Mouse (Mus musculus) liver, embryonic 16.5 days (tissue): ENCODE measurements around the gene Best3. TPM values are rescaled to one million over a fixed set of nuclear protein-coding genes. Genes with fewer than 3 reads are reported as not detected.

ENCODE experiments used
- ATAC-seq: fragments of 200-750 bp; cut with Nextera tagmentation; 2 replicates; pipeline ENCODE4 v1.8.0; 2017; ENCODE audit warnings: low read depth, mild to moderate bottlenecking, moderate number of reproducible peaks, moderate library complexity
- H3K27ac ChIP-seq: fragments of 300-500 bp; sonication (generic); 2 replicates; pipeline ENCODE4 v1.5.1; 2014; ENCODE audit warnings: mild to moderate bottlenecking, low read length
- H3K27me3 ChIP-seq: fragments of 300-500 bp; sonication (generic); 2 replicates; pipeline ENCODE4 v1.6.1; 2014; ENCODE audit warnings: low read depth, low read length, mixed read lengths; ENCODE audit not compliant: control insufficient read depth, insufficient read depth
- H3K36me3 ChIP-seq: fragments of 300-500 bp; sonication (generic); 2 replicates; pipeline ENCODE4 v1.6.1; 2014; ENCODE audit warnings: mild to moderate bottlenecking; ENCODE audit not compliant: control insufficient read depth, insufficient read depth
- H3K4me1 ChIP-seq: fragments of 300-500 bp; sonication (generic); 2 replicates; pipeline ENCODE4 v1.6.1; 2014; ENCODE audit warnings: low read depth, low read length, mixed read lengths; ENCODE audit not compliant: control insufficient read depth
- H3K4me2 ChIP-seq: fragments of 300-500 bp; sonication (generic); 2 replicates; pipeline ENCODE4 v1.6.1; 2014; ENCODE audit warnings: low read depth, low read length, mixed read lengths
- H3K4me3 ChIP-seq: fragments of 300-500 bp; sonication (generic); 2 replicates; pipeline ENCODE4 v1.5.1; 2014; ENCODE audit warnings: low read depth, mild to moderate bottlenecking, low read length
- H3K9ac ChIP-seq: fragments of 300-500 bp; sonication (generic); 2 replicates; pipeline ENCODE4 v1.6.1; 2014; ENCODE audit warnings: low read depth, low read length
- H3K9me3 ChIP-seq: fragments of 300-500 bp; sonication (generic); replicated peaks from 2 replicates; pipeline ENCODE4 v1.6.1; 2016; ENCODE audit warnings: low read length; ENCODE audit not compliant: control insufficient read depth
- WGBS: fragments of 180-500 bp; shearing (Covaris S2); extraction: QIAGEN DNeasy Blood & Tissue Kit; methylation state at CpG from one replicate; pipeline ENCODE4 v1.1.7; 2014; ENCODE audit not compliant: insufficient replicate concordance; 5-methylcytosine and 5-hydroxymethylcytosine counted together
- polyA plus RNA-seq: library from polyadenylated mRNA; unstranded; fragments of >200 nt; fragmentation: Nextera tagmentation; extraction: Ambion mirVana; gene quantifications from 2 replicates; pipeline ENCODE4 v1.2.1, GENCODE M21; 2015

Best3 gene
- 0.04 and 0.07 TPM in 2 replicates for polyA plus RNA-seq

GRCm38 (mm10) chr10:116986264-116987082 is at the start of gene Best3:
Gene Best3 (plus strand): TSS chr10:116986314.
- Histone ChIP-seq H3K27me3 (no peaks in the 10 kb centered on the region), H3K36me3 (no peaks in the 10 kb centered on the region), H3K9me3 (no peaks in the 10 kb centered on the region), H3K4me1 (no peaks in the 10 kb centered on the region), H3K4me3 (no peak within 1 kb of the TSS), H3K27ac (no peak within 1 kb of the TSS), H3K4me2 (no peak within 1 kb of the TSS), H3K9ac (no peak within 1 kb of the TSS)
- no peak for ATAC-seq
- WGBS = 62% methylated on average over 21 of the region's 21 CpGs

GRCm38 (mm10) chr10:116943025-116943424 is 43.1 kb upstream of the Best3 start:
- no peak for ATAC-seq
- H3K9me3 ChIP-seq = 0 out of 2 replicates have a peak, but pooled peaks cover 2% of the 10 kb centered on the region
- peaks cover 6% of the 10 kb centered on the region for H3K4me1 ChIP-seq
- WGBS = 82% methylated on average over 6 of the region's 6 CpGs
- no peak overlapping the region for H3K4me3 ChIP-seq
- H3K27me3 ChIP-seq = no peaks in the 10 kb centered on the region
- no peak overlapping the region for H3K4me2 ChIP-seq
- no peak overlapping the region for H3K9ac ChIP-seq
- H3K27ac ChIP-seq = no peak overlapping the region
- peaks cover 5% of the 10 kb centered on the region; the same call in 1 of the 2 replicates for H3K36me3 ChIP-seq

- 0 out of 2 replicates have a peak, but pooled peaks cover 2% of the 10 kb centered on the region for H3K9me3 ChIP-seq
- ATAC-seq = no peak
- WGBS = 69% methylated on average over 3 of the region's 3 CpGs
- no peak overlapping the region for H3K4me2 ChIP-seq
- no peaks in the 10 kb centered on the region for H3K27me3 ChIP-seq
- no peak overlapping the region for H3K27ac ChIP-seq
- H3K36me3 ChIP-seq = peaks cover 5% of the 10 kb centered on the region; the same call in 1 of the 2 replicates
- H3K4me3 ChIP-seq = no peak overlapping the region
- H3K9ac ChIP-seq = no peak overlapping the region
- H3K4me1 ChIP-seq = peaks cover 6% of the 10 kb centered on the region
These were observed 42.0 kb upstream of the Best3 start for GRCm38 (mm10) chr10:116944144-116944543.

GRCm38 (mm10) chr10:116944940-116945339 is 41.2 kb upstream of the Best3 start:
- ATAC-seq = no peak
- H3K27ac ChIP-seq = no peak overlapping the region
- H3K9me3 ChIP-seq = 0 out of 2 replicates have a peak, but pooled peaks cover 2% of the 10 kb centered on the region
- H3K4me1 ChIP-seq = peaks cover 10% of the 10 kb centered on the region
- no peaks in the 10 kb centered on the region for H3K27me3 ChIP-seq
- H3K9ac ChIP-seq = no peak overlapping the region
- H3K4me3 ChIP-seq = no peak overlapping the region
- no peak overlapping the region for H3K4me2 ChIP-seq
- H3K36me3 ChIP-seq = peaks cover 5% of the 10 kb centered on the region; the same call in 1 of the 2 replicates
- 48% methylated on average over 10 of the region's 10 CpGs for WGBS

- H3K4me1 ChIP-seq = peaks cover 15% of the 10 kb centered on the region
- peak overlapping the region; percentile 99; the same call in 1 of the 2 replicates for H3K4me2 ChIP-seq
- no peak overlapping the region; the same call in 1 of the 2 replicates for H3K4me3 ChIP-seq
- H3K36me3 ChIP-seq = no peaks in the 10 kb centered on the region
- H3K27me3 ChIP-seq = no peaks in the 10 kb centered on the region
- no peak overlapping the region for H3K9ac ChIP-seq
- no peak for ATAC-seq
- 84% methylated on average over 9 of the region's 9 CpGs for WGBS
- no peaks in the 10 kb centered on the region for H3K9me3 ChIP-seq
- H3K27ac ChIP-seq = no peak overlapping the region
These were observed 37.7 kb upstream of the Best3 start for GRCm38 (mm10) chr10:116948414-116948813.

GRCm38 (mm10) chr10:116949111-116950008 is 36.8 kb upstream of the Best3 start:
- peak overlapping the region; percentile 99 for H3K4me2 ChIP-seq
- peak overlapping the region; percentile 92 for H3K27ac ChIP-seq
- H3K4me3 ChIP-seq = peak overlapping the region; percentile 85
- peaks cover 15% of the 10 kb centered on the region for H3K4me1 ChIP-seq
- H3K9me3 ChIP-seq = no peaks in the 10 kb centered on the region
- 7% methylated on average over 44 of the region's 44 CpGs for WGBS
- H3K27me3 ChIP-seq = no peaks in the 10 kb centered on the region
- H3K9ac ChIP-seq = peak overlapping the region; percentile 85
- no peaks in the 10 kb centered on the region for H3K36me3 ChIP-seq
- ATAC-seq = no peak

GRCm38 (mm10) chr10:116950009-116950769 is 35.9 kb upstream of the Best3 start, which contains the start of gene Rab3ip:
Gene Rab3ip (minus strand): TSS chr10:116950769.
- H3K4me2 ChIP-seq = peak within 1 kb of the TSS; percentile 99
- H3K4me1 ChIP-seq = peaks cover 11% of the 10 kb centered on the region
- peak within 1 kb of the TSS; percentile 92 for H3K27ac ChIP-seq
- no peaks in the 10 kb centered on the region for H3K9me3 ChIP-seq
- ATAC-seq = peak; percentile 90
- peak within 1 kb of the TSS; percentile 85 for H3K4me3 ChIP-seq
- peak within 1 kb of the TSS; percentile 85 for H3K9ac ChIP-seq
- H3K27me3 ChIP-seq = no peaks in the 10 kb centered on the region
- under 1% methylated on average over 65 of the region's 103 CpGs for WGBS
- no peaks in the 10 kb centered on the region for H3K36me3 ChIP-seq

GRCm38 (mm10) chr10:116950886-116951285 is 35.2 kb upstream of the Best3 start:
- Histone ChIP-seq H3K9me3 (no peaks in the 10 kb centered on the region), H3K4me1 (peaks cover 9% of the 10 kb centered on the region; the same call in 1 of the 2 replicates), H3K4me3 (peak overlapping the region; percentile 85), H3K9ac (no peak overlapping the region), H3K27me3 (no peaks in the 10 kb centered on the region), H3K36me3 (no peaks in the 10 kb centered on the region), H3K4me2 (peak overlapping the region; percentile 99), H3K27ac (no peak overlapping the region)
- no peak for ATAC-seq
- WGBS = 18% methylated on average over 5 of the region's 5 CpGs
